Mouse (Mus musculus) left cerebral cortex, adult 18-20 months (tissue): Measurements from ENCODE around the gene Gm10135. TPM values are rescaled to one million over a fixed set of nuclear protein-coding genes. Genes with fewer than 3 reads are reported as not detected.
"Not testable (repeated sequence)": the region's sequence is repeated elsewhere in the genome, so short reads cannot be mapped to it uniquely, and the experiment has no call there.

ENCODE experiments used
- DNase-seq, 2 experiments: peaks; one replicate each; pipeline ENCODE4 v3.0.0; 2021 to 2022; ENCODE audit warnings: low spot score in 2 of 2, mixed read lengths in 1 of 2
- long read RNA-seq, 2 experiments: library from polyadenylated mRNA; stranded (forward); transcript quantifications; one replicate each; pipeline ENCODE4 v2.0.0; 2021
- total RNA-seq, 2 experiments: library from RNA; stranded (reverse); gene quantifications; 2 replicates each; pipeline ENCODE4 v1.2.3; 2021

Gm10135 gene
- total RNA-seq, result not detected
- long read RNA-seq, experiment 1, result 0 reads
- long read RNA-seq, experiment 2, result 0 reads

- DNase-seq, result no peak
These were observed at the start of gene Gm10135 for GRCm38 (mm10) chr5:72974602-72975001. Gene Gm10135, minus strand, starts transcription at chr5:72974702.

- no peak for DNase-seq
These were observed 49.3 kb upstream of the Gm10135 start for GRCm38 (mm10) chr5:73023801-73024200.

GRCm38 (mm10) chr5:73014745-73015144, 40.2 kb upstream of the Gm10135 start:
- DNase-seq, result no peak

- DNase-seq, result not testable (repeated sequence)
These were observed 39.2 kb upstream of the Gm10135 start for GRCm38 (mm10) chr5:73013611-73014287.

- DNase-seq, result not testable (repeated sequence)
These were observed 38.5 kb upstream of the Gm10135 start for GRCm38 (mm10) chr5:73012884-73013610.

GRCm38 (mm10) chr5:73011806-73012205, 37.3 kb upstream of the Gm10135 start:
- not testable (repeated sequence) for DNase-seq

- not testable (repeated sequence) for DNase-seq
These were observed 33.7 kb upstream of the Gm10135 start for GRCm38 (mm10) chr5:73008230-73008629.

GRCm38 (mm10) chr5:73007582-73007959, 33.1 kb upstream of the Gm10135 start:
- DNase-seq, result no peak

- no peak for DNase-seq
These were observed 32.5 kb upstream of the Gm10135 start, which contains the start of gene Slc10a4 for GRCm38 (mm10) chr5:73006784-73007581. Gene Slc10a4, plus strand, starts transcription at chr5:73006883.

- no peak for DNase-seq
These were observed 29.5 kb upstream of the Gm10135 start for GRCm38 (mm10) chr5:73004046-73004445.

GRCm38 (mm10) chr5:72998546-72998945, 24.0 kb upstream of the Gm10135 start:
- not testable (repeated sequence) for DNase-seq

GRCm38 (mm10) chr5:72995379-72995778, 20.9 kb upstream of the Gm10135 start:
- DNase-seq, result no peak

- DNase-seq, result no peak
These were observed 20.4 kb upstream of the Gm10135 start for GRCm38 (mm10) chr5:72994928-72995327.

- DNase-seq, result no peak
These were observed 19.9 kb upstream of the Gm10135 start for GRCm38 (mm10) chr5:72994424-72994823.

GRCm38 (mm10) chr5:72992474-72992873, 18.0 kb upstream of the Gm10135 start:
- no peak for DNase-seq

GRCm38 (mm10) chr5:72989756-72990155, 15.3 kb upstream of the Gm10135 start:
- no peak for DNase-seq

- DNase-seq, result no peak
These were observed 13.3 kb upstream of the Gm10135 start for GRCm38 (mm10) chr5:72987786-72988185.

- peak in 1 of 2 experiments; percentile 15 for DNase-seq
These were observed 9.6 kb upstream of the Gm10135 start for GRCm38 (mm10) chr5:72984091-72984490.

GRCm38 (mm10) chr5:72976539-72976938, 2.0 kb upstream of the Gm10135 start:
- DNase-seq, result no peak

- no peak for DNase-seq
These were observed 1.5 kb upstream of the Gm10135 start for GRCm38 (mm10) chr5:72975996-72976395.

GRCm38 (mm10) chr5:72972934-72973333, 1.6 kb downstream of the Gm10135 start:
- DNase-seq, result no peak

GRCm38 (mm10) chr5:72972435-72972834, 2.1 kb downstream of the Gm10135 start:
- no peak for DNase-seq
